Mouse (Mus musculus) embryonic facial prominence, embryonic 10.5 days (tissue): ENCODE results near the gene Smagp. TPM values are rescaled to one million over a fixed set of nuclear protein-coding genes. Genes with fewer than 3 reads are reported as not detected.
A peak's percentile ranks its signal among the peaks of the same experiment; 100 is the strongest.
"Not testable (repeated sequence)": the region's sequence is repeated elsewhere in the genome, so short reads cannot be mapped to it uniquely, and the experiment has no call there.

Experiments
- DNase-seq: peaks from one replicate; pipeline ENCODE4 v3.0.0-alpha.2; 2017; ENCODE audit warnings: low spot score
- H3K27ac ChIP-seq: fragments of 300-500 bp; sonication (generic); replicated peaks from 2 replicates; pipeline ENCODE4 v1.5.1; 2016; ENCODE audit warnings: mild to moderate bottlenecking
- H3K27me3 ChIP-seq: fragments of 300-500 bp; sonication (generic); replicated peaks from 2 replicates; pipeline ENCODE4 v1.6.1; 2016; ENCODE audit warnings: low read depth, mild to moderate bottlenecking; ENCODE audit not compliant: poor library complexity, severe bottlenecking
- H3K36me3 ChIP-seq: fragments of 300-500 bp; sonication (generic); replicated peaks from 2 replicates; pipeline ENCODE4 v1.6.1; 2016; ENCODE audit warnings: mild to moderate bottlenecking, moderate library complexity
- H3K4me1 ChIP-seq: fragments of 300-500 bp; sonication (generic); 2 replicates; pipeline ENCODE4 v1.6.1; 2016
- H3K4me3 ChIP-seq: fragments of 300-500 bp; sonication (generic); 2 replicates; pipeline ENCODE4 v1.5.1; 2016; ENCODE audit warnings: mild to moderate bottlenecking, moderate library complexity
- H3K9me3 ChIP-seq: fragments of 300-500 bp; sonication (generic); 2 replicates; pipeline ENCODE4 v1.6.1; 2016; ENCODE audit warnings: mild to moderate bottlenecking
- WGBS: fragments of 180-500 bp; shearing (Covaris S2); methylation state at CpG from one replicate; pipeline ENCODE4 v1.1.7; 2016; 5-methylcytosine and 5-hydroxymethylcytosine counted together
- polyA plus RNA-seq: library from polyadenylated mRNA; unstranded; fragments of >200 nt; fragmentation: Nextera tagmentation; extraction: Ambion mirVana; gene quantifications from 2 replicates; pipeline ENCODE4 v1.2.1, GENCODE M21; 2016

Gene Smagp
- polyA plus RNA-seq, 1 experiment from 2014 or later: 7.3 TPM

GRCm38 (mm10) chr15:100615825-100616220 lies 20.9 kb downstream of the Smagp start:
- WGBS: under 1% methylated on average over 43 of the region's 43 CpGs
- H3K27me3 ChIP-seq: peaks cover 18% of the 10 kb centered on the region

DNA sequence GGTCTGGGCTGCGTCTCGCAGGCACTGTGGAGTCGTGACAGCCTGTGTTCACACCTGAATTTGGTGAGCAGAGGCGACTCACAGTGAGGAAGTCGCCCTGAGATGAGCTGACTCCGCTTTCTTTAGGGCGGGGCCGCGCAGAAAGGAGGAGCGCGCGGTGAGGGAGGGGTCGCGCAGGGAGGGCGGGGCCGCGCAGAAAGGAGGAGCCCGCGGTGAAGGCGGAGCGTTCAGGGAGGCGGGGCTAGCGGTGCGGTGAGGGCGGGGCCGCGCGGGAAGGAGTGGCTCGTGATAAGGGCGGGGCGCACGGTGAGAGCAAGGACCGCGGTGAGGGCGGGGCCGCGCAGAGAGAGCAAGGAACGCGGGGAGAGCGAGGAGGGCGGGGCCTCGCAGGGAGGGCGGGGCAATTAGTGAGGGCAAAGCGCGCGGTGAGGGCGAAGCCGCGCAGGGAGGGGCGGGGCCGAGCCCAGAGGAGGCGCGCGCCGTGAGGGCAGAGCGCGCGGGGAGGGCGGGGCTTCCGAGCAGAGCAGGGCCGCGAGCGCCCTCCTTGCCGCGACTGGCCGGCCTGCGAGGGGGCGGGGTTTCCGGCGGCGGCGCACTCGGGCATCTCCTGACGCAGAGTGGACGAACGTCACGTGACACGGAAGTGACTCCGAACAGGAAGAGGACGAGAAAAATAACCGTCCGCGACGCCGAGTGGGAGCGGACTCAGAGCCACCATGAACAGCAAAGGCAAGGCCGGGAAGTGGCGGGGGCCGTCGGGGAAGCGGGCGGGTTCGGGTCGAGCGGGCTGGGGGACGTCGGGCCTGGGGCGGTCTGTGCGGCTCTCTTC lies 21.5 kb downstream of the Smagp start, which contains the start of gene Dazap2:
Gene Dazap2, plus strand, starts transcription at position 354 of the 829 bp plus-strand sequence.
- Histone ChIP-seq H3K36me3 (peaks cover 34% of the 10 kb centered on the region), H3K4me1 (peaks cover 27% of the 10 kb centered on the region), H3K9me3 (no peaks in the 10 kb centered on the region), H3K27me3 (peaks cover 23% of the 10 kb centered on the region), H3K27ac (peak within 1 kb of the TSS; percentile 96), H3K4me3 (peak within 1 kb of the TSS; percentile 91)
- peak; percentile 100 for DNase-seq
- WGBS: under 1% methylated on average over 99 of the region's 99 CpGs

More at GRCm38 (mm10) chr15:100615825-100616220, 20.9 kb downstream of the Smagp start:
- peaks cover 27% of the 10 kb centered on the region for H3K4me1 ChIP-seq
- peak overlapping the region; percentile 96 for H3K27ac ChIP-seq
- peak overlapping the region; percentile 91 for H3K4me3 ChIP-seq
- DNase-seq: peak; percentile 94
- H3K36me3 ChIP-seq: peaks cover 40% of the 10 kb centered on the region
- H3K9me3 ChIP-seq: no peaks in the 10 kb centered on the region

- H3K36me3 ChIP-seq: peaks cover 26% of the 10 kb centered on the region
- WGBS: 12% methylated on average over 43 of the region's 43 CpGs
- DNase-seq: no peak
These were observed 22.3 kb downstream of the Smagp start for GRCm38 (mm10) chr15:100614218-100614995.

DNA sequence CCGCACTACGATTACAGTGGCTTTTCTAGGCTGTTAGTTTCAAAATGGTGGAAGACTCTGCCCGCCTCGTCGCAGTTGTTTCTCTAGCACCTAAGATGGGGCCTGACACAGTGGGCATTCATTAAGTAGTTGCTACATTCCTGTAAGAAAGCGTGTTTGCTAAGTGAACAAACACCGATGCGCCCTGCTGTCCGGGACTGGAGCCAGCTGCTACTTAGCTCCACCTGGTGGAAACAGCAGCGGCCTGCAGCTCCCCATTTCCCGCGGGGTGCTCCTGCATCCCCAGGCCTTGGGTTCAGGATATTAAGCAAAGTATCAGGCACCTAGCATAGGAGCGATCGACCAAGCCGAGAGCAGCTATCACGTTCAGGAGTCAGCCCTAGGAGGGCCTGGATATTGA lies 23.2 kb downstream of the Smagp start:
- Histone ChIP-seq H3K4me3 (peak overlapping the region; percentile 37), H3K36me3 (peaks cover 18% of the 10 kb centered on the region), H3K9me3 (no peaks in the 10 kb centered on the region), H3K27me3 (peaks cover 32% of the 10 kb centered on the region), H3K4me1 (peaks cover 27% of the 10 kb centered on the region), H3K27ac (no peak overlapping the region)
- peak; percentile 84 for DNase-seq
- 9% methylated on average over 16 of the region's 16 CpGs for WGBS

More at GRCm38 (mm10) chr15:100614218-100614995, 22.3 kb downstream of the Smagp start:
- H3K4me3 ChIP-seq: peak overlapping the region; percentile 91
- peaks cover 31% of the 10 kb centered on the region for H3K27me3 ChIP-seq
- peaks cover 27% of the 10 kb centered on the region for H3K4me1 ChIP-seq
- H3K9me3 ChIP-seq: no peaks in the 10 kb centered on the region
- peak overlapping the region; percentile 96 for H3K27ac ChIP-seq

DNA sequence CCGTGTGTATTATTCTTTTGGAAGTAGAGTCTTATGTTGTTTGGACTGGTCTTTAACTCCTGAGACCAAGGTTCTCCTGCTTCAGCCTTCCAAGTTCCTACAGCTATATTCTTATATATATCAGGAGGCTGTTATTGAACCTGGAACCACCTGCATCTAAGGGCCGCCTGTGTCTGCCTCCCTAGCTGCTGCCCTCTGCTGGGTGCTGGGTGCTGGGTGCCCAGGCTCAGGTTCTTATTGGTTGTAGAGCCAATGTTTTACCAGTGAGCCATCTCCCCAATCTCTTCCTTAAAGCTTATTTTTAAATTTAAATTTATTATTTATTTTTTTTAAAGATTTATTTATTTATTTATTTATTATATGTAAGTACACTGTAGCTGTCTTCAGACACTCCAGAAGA lies 24.3 kb downstream of the Smagp start:
- Histone ChIP-seq H3K9me3 (no peaks in the 10 kb centered on the region), H3K4me3 (no peak overlapping the region), H3K27ac (no peak overlapping the region), H3K27me3 (peaks cover 32% of the 10 kb centered on the region), H3K36me3 (peaks cover 6% of the 10 kb centered on the region), H3K4me1 (peaks cover 27% of the 10 kb centered on the region)
- no peak for DNase-seq
- WGBS: 60% methylated on average over 2 of the region's 2 CpGs

DNA sequence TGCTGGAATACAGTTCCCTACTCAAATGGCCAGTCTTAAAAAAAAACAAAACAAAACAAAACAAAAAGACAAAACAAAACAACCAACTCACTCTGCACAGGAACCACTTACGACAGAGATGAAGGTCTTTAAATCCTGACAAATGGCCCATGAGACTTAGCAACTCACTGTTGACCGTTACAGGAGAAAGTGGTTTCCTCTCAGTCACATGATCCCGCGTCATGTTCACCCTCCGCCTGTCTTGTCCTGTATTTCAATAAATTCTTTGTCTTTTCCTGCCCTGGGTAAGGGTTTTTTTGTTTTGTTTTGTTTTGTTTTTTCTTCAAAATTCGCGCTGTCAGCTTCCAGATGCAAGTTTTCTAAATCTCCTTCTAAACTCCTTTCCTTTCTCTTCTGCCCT lies 24.8 kb downstream of the Smagp start:
- DNase-seq: no peak
- Histone ChIP-seq H3K4me1 (peaks cover 26% of the 10 kb centered on the region), H3K27me3 (peaks cover 32% of the 10 kb centered on the region), H3K9me3 (no peaks in the 10 kb centered on the region), H3K4me3 (no peak overlapping the region), H3K36me3 (peaks cover 2% of the 10 kb centered on the region), H3K27ac (no peak overlapping the region)
- WGBS: 85% methylated on average over 7 of the region's 7 CpGs

DNA sequence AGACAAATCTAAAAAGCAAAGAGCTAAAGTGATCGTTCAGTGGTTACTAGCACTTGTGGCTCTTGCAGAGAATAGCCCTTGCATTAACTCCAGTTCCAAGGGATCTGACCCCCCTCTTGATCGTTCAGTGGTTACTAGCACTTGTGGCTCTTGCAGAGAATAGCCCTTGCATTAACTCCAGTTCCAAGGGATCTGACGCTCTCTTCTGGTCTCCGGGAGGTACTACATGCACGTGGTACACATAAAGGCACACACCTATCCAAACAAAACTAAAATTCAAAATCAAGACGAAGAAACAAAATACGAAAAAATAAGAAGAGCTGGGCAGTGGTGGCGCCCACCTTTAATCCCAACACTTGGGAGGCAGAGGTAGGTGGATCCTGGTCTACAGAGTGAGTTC lies 30.1 kb downstream of the Smagp start:
- not testable (repeated sequence) for DNase-seq, H3K4me3 ChIP-seq, H3K9me3 ChIP-seq, H3K27ac ChIP-seq, H3K36me3 ChIP-seq
- 90% methylated on average over 8 of the region's 8 CpGs for WGBS
- Histone ChIP-seq H3K4me1 (peaks cover 13% of the 10 kb centered on the region), H3K27me3 (peaks cover 61% of the 10 kb centered on the region)

GRCm38 (mm10) chr15:100601669-100602068 lies 35.1 kb downstream of the Smagp start:
- peaks cover 89% of the 10 kb centered on the region for H3K27me3 ChIP-seq
- 46% methylated on average over 3 of the region's 3 CpGs for WGBS

GRCm38 (mm10) chr15:100600696-100601272 lies 36.0 kb downstream of the Smagp start:
- peak overlapping the region; percentile 86 for H3K4me3 ChIP-seq
- DNase-seq: peak; percentile 21
- no peaks in the 10 kb centered on the region for H3K9me3 ChIP-seq
- H3K36me3 ChIP-seq: no peaks in the 10 kb centered on the region
- WGBS: 11% methylated on average over 21 of the region's 21 CpGs
- H3K27ac ChIP-seq: no peak overlapping the region
- H3K4me1 ChIP-seq: peaks cover 40% of the 10 kb centered on the region
- H3K27me3 ChIP-seq: peaks cover 92% of the 10 kb centered on the region

More at GRCm38 (mm10) chr15:100601669-100602068, 35.1 kb downstream of the Smagp start:
- Histone ChIP-seq H3K4me3 (no peak overlapping the region), H3K36me3 (no peaks in the 10 kb centered on the region), H3K4me1 (peaks cover 40% of the 10 kb centered on the region), H3K9me3 (no peaks in the 10 kb centered on the region), H3K27ac (no peak overlapping the region)
- no peak for DNase-seq

DNA sequence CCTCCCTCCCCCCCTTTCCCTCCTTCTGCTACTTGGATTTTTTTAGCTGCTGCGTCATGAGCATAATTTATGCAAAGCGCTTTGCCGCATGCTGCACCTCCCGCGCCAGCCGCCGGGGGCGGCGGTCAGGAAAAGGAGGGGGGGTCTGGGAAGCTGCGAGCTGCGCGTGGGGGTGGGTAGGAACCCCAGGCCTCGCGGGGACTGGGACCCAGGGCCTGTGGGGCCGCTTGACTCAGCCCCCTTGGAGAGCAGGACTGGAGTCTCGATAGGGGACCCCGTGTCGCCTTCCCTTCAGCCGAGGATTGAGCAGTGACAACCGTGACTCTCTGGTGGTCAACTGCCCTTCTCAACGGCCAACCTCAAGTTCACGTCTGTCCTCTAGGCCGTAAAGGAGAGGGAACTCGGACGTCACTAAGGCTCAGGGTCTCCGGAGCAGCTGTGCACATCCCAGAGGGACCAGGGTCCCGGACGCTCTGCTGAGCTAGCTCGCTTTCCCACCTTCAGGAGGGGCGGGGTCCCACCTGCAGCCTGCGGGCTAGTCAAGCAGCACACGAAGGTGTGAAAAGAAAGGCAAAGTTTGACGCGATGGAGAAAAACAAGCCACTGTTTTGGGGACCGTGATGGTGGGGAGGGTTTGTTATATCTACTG lies 36.6 kb downstream of the Smagp start:
- H3K27ac ChIP-seq: peak overlapping the region; percentile 90
- H3K36me3 ChIP-seq: no peaks in the 10 kb centered on the region
- peak overlapping the region; percentile 86 for H3K4me3 ChIP-seq
- H3K27me3 ChIP-seq: peaks cover 86% of the 10 kb centered on the region
- peak; percentile 85 for DNase-seq
- H3K9me3 ChIP-seq: no peaks in the 10 kb centered on the region
- peaks cover 37% of the 10 kb centered on the region for H3K4me1 ChIP-seq
- under 1% methylated on average over 35 of the region's 35 CpGs for WGBS

GRCm38 (mm10) chr15:100599276-100600046 lies 37.3 kb downstream of the Smagp start, which contains the start of gene Pou6f1:
Pou6f1 (minus strand) TSS chr15:100599984.
- H3K9me3 ChIP-seq: no peaks in the 10 kb centered on the region
- no peaks in the 10 kb centered on the region for H3K36me3 ChIP-seq
- peak within 1 kb of the TSS; percentile 90 for H3K27ac ChIP-seq
- peak within 1 kb of the TSS; percentile 86 for H3K4me3 ChIP-seq
- WGBS: under 1% methylated on average over 76 of the region's 76 CpGs
- peaks cover 29% of the 10 kb centered on the region for H3K4me1 ChIP-seq
- DNase-seq: no peak
- peaks cover 79% of the 10 kb centered on the region for H3K27me3 ChIP-seq
